Mouse (Mus musculus) adrenal gland, adult (tissue): ENCODE data around the gene Kcnj8.
"Not testable (repeated sequence)": the region's sequence is repeated elsewhere in the genome, so short reads cannot be mapped to it uniquely, and the experiment has no call there.

Experiments used
- DNase-seq, 2 experiments: peaks; one replicate each; pipeline ENCODE4 v3.0.0; 2022 to 2023; ENCODE audit warnings: low spot score in 1 of 2; ENCODE audit not compliant: inconsistent age in 2 of 2

Kcnj8 gene

DNA sequence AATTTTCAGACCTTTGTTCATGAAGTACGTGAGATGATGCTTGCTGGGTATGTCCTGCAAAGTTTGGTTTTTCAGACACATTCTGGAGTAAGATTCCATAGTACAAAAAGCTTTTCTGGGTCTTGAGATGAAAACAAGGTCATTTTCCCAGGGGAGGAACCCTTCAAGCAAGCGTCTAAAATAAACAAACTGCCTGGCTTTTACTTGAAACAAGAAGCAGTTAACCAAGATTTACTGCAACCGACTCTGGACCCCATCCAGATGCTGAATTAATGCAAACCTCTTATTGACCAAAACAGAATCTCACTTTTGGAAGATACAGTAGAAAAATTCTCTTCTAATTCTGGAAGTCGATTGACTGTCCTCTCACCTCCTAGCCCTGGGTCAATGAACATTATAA lies 20.5 kb downstream of the Kcnj8 start:
- no peak for DNase-seq

GRCm38 (mm10) chr6:142548377-142548776 lies 23.0 kb downstream of the Kcnj8 start:
- no peak for DNase-seq

- peak in 1 of 2 experiments; percentile 27 for DNase-seq
Observed at GRCm38 (mm10) chr6:142545132-142545531, 26.3 kb downstream of the Kcnj8 start.

- no peak for DNase-seq
Observed at GRCm38 (mm10) chr6:142543648-142544047, 27.8 kb downstream of the Kcnj8 start.

GRCm38 (mm10) chr6:142542800-142543175 lies 28.6 kb downstream of the Kcnj8 start:
- DNase-seq, result no peak

DNA sequence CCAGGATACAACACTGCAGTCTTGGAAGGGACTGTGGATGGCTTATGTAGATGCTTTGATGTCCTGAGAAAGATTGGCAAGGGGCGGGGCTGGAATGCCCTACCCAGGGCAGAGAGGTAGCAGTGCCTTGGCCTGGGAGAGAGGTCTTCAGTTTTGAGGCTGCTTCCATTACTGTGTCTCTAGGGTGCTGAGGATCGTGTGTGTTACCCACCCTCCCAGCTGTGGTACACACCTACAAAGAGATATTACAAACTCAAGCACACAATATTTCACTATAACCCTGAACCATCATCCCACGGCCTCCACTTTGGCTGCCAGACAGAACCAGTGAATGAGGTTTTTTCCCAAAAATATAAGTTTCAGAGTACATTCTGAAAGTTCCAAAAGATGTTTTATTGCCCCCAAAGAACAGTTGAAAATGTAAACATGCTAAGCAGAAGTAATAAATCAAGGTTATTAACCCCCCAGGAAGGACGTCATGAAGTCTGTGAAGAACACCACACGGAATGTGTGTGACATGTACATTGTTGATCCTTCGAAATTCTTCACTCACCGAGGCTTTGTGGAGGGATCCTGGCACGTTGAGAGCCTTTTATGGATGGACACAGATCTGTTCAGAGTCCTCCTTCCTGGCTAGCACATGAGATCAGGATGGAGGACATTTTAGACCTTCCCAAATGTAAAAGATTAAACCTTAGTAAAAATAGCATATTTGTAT lies 29.2 kb downstream of the Kcnj8 start:
- DNase-seq, result no peak

DNA sequence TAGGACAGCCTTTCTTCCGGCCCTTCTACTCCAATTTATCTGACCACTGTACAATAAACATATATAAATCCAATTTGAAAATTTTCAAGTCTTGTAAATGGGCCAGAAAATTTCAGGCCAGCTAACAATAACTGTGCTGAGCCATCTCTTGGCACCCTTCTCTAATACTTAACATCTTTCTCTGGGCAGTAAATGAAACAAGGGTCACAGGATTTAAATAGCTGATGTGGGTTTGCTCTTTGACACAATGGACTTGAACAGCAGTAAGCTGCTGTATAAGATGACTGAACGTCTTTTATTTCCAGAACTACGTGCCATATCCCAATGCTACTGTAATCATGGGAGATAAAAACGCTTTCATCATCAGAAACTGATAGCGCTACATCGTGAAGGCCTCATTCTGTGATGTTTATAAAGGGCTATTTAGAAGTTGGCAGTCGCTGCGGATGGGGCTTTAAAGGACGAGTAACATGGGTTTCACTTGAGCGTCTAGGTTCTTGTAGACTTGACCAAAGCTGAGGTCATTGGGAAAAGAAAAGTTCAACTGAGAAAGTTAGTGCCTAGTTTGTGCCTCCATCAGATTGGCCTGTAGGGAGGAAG lies 30.8 kb downstream of the Kcnj8 start:
- DNase-seq, result no peak

DNA sequence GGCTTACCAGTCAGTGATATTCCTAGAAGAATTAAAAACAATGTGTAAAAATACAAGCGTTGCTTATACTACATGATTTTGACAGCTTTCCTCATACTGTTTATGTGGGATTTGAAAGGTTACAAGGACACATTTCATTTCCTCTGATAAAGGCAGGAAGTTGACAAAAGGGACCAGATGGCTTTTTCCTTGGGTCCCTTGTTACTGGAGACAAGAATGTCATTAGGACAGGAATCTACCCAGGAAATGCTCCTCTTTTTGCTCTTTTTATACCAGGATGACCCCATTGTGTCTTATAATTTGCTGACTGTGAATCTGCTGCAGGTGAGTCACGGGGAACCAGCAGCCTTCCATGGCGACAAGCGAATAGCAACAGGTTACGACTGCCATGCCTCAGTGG lies 31.3 kb downstream of the Kcnj8 start:
- peak in 1 of 2 experiments; percentile 33 for DNase-seq

- peak; percentile 53 to 65 for DNase-seq
Observed at GRCm38 (mm10) chr6:142538503-142538902, 32.9 kb downstream of the Kcnj8 start.

- DNase-seq, result no peak
Observed at GRCm38 (mm10) chr6:142533412-142533811, 38.0 kb downstream of the Kcnj8 start.

- DNase-seq, result no peak
Observed at GRCm38 (mm10) chr6:142532686-142533085, 38.7 kb downstream of the Kcnj8 start.

DNA sequence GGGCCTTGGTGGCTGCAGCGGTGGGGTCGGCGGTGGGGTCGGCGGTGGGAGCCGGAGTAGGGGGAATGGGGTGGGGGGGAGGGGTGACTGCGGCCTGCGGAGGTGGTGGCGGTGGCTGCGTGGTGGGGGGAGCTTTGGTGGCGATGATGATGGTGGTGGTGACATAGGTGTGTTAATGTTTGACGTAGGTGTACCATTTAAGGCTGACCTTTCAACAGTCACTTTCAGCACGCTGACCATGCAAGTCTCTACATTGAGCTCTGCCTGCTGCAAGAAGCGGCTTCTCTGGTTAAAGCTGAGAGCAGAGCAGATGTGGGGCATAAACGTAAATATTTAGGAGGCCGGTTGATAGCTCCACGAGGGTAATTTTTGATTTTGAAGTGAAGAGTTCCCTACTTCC lies 39.3 kb downstream of the Kcnj8 start:
- no peak for DNase-seq

- peak in 1 of 2 experiments; percentile 41 for DNase-seq
Observed at GRCm38 (mm10) chr6:142530378-142530777, 41.0 kb downstream of the Kcnj8 start.

DNA sequence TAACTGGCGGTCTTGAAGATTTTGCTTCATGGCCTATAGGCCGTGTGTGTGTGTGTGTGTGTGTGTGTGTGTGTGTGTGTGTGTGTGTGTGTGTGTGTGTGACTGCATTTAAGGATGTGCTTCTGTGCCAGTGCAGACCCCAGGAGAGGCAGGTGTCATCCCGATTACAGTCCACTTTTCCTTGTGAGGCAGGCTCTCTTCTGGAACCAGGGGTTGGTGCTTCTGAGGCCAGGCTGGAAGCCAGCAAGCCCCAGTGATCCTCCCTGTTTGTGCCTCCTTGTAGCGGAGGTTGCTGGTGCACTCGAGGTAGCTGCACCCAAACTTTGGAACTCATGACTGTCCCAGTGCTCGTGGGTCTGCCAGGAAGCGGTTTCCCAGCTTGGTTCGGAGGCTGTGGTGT lies 41.7 kb downstream of the Kcnj8 start:
- no peak for DNase-seq

GRCm38 (mm10) chr6:142527931-142528562 lies 43.4 kb downstream of the Kcnj8 start:
- peak in 1 of 2 experiments; percentile 25 for DNase-seq

GRCm38 (mm10) chr6:142524635-142525308 lies 46.6 kb downstream of the Kcnj8 start:
- peak; percentile 49 to 87 for DNase-seq

DNA sequence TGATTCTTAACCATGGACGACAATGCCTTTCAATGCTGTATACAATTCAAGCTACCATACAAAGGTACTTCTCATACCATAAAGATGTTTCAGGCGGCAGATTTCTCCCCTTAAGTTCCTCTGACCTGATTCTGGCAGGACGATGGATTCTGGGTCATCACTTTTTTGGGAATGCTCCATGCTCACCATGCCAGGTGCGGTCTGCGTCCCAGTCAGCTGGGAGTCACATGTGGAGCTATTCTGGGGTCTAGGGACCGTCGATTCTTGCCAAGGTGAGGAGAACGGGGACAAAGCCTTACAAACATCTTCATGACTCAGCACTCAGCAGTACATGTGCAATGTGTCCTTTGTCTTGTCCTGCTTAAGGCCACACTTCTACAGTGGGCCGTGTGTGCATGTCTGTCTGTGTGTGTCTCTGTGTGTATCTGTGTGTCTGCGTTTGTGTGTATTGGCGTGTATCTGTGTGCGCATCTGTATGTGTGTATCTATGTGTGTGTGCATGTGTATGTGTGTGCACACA lies 49.8 kb downstream of the Kcnj8 start:
- no peak for DNase-seq

- peak; percentile 13 to 71 for DNase-seq
Observed at GRCm38 (mm10) chr6:142519110-142519509, 52.3 kb downstream of the Kcnj8 start.

DNA sequence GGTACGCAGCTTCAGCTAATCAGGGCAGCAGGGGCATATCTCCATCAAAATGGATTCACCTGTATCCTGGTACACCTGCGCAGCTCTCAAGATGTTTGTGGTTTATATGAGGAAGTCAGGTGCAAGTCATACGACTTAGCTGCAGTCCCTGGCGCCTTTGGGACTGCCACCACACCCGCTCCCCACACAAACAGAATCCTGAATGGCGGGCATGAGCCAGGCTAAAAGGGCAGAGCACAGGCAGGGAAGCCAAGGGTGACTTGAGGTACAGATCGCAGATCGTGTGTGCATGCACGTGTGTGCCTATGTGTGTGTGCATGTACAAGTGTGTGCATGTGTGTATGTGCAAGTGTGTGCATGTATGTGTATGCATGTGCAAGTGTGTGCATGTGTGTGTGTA lies 56.0 kb downstream of the Kcnj8 start:
- DNase-seq, result not testable (repeated sequence)

DNA sequence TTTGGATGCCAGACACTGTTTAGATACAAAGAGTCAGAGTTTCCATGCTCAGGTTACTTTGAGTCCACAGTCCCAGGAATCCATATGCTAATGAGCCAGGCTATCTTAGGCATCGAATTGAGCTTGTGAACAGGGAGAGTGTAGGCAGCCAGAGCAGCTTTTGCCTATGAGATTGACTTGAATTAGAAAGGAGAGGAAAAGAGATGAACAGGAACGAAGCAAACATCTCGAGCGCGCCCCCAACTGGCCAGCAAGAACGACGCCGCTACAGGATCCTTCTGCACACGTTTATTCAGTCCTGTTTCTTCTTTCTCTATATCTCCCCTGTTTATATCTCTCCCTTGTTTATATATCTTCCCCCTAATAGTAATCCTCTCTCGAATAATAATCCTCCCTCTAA lies 56.5 kb downstream of the Kcnj8 start:
- DNase-seq, result peak; percentile 39 to 80
